Mouse (Mus musculus): ENCODE measurements at regions not wholly inside any gene's neighbourhood (a gene's known extent, or its start where the extent isn't known, plus 50 kb on each side); places are given as distances from the start of the nearest gene placed in this dataset.
A peak's percentile ranks its signal among the peaks of the same experiment; 100 is the strongest.

DNA sequence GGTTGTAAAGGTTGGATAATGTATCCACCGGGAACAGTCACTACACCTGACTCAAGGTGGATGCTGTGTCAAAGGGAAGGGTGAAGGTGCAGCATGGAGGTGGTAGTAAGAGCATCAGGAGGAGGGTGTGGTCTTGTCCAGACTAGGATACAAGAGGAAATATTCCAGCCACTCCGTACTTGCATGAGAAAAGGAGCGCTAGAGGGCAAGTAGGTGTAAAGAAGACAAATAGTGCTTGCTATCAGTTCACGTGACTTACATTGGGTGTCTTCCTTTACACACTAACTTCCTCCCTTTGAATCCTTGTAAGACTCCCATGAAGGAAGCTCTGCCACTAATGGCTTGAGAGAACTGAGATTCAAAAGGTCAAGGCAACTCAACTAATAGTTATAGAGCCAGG lies 161.8 kb upstream of the Il12b start:
- no peak for DNase-seq

DNA sequence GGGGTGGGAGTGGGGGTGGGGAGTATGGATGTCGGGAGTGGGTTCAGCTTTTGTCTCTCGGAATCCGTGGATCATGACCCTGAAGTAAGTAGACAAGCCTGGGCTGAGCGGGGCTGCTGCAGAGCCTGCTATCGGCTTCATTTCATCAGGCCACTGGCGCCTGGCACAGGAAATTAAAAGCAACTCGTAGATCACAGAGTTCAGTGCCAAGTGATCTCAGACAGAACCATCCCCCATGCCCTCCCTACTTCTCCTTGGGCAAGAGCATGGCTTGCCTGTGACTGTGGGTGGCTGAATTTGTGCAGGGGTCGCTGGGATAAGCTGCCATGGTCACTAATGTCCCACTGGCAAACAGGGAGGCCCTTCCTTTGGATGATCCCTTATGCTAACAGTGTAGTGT lies 161.3 kb upstream of the Il12b start:
- DNase-seq: peak; percentile 52

DNA sequence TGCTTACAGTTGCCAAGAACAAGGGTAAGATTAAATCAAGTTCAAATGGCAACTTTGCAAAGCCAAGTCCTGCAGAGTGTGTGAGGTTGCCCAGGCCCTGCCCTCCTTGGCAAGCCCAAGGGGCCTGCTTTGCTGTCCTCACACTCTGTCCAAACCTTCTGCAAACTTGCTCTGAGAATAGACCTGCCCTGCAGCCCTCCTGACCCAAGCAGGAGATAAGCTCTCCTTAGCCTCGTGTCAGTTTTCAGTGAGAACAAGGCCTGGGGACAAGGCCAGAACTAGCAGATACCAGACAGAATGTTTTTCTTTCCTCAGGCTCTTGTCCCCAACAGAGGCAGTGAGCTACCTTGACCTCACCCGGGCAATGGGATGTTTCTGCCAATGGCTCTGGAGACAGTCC lies 156.7 kb upstream of the Il12b start:
- peak; percentile 57 for DNase-seq

DNA sequence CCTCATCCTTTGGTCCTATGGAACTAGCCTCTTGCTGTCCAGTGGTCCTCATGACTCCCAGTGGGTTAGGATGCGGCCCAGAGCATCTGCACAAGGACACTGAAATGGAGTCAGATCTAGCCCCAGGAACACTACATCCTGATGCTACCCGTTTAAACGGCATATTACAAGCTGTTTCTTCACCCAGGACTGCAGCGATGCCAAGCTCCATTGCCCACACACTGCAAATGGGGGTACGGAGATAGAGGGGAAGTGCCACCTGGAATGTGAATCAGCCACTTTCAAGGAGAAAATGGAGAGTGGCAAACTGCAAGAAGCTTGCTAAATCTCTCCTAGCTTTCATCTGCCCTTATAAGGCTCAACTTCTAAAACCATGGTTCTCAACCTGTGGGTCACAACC lies 148.0 kb upstream of the Il12b start:
- no peak for DNase-seq

DNA sequence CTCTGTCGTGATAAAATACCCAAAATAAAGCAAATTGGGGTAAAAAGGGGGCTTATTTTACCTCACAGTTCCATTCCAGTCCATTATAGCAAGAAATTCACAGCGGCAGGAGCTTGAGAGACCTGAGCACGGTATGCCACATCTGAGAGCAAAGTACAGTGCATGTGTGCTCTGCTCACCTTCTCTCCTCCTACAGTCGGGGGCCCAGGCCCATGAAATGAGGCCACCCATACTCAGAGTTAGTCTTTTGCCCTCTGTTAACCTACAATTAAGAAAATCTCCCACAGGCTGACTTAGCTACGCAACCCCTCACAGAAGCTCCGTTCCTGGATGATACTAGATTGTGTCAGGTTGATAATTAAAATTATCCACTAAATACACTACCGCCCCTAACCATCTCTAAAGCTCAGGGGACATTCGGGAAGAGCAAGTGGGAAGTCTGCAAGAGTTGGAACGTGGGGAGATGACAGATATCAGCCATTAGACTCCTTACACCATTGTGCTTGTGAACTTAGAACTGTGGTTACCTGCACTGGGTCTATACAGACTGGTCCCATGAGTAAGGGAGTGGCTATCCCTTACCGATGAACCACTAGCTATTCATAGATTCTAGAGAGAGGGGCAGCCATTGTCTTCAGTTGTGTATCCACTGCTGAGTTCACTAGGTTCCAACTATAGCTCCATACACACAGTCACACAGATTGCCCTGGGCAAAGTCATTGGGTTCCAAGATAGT lies 139.3 kb upstream of the Il12b start:
- no peak for DNase-seq

DNA sequence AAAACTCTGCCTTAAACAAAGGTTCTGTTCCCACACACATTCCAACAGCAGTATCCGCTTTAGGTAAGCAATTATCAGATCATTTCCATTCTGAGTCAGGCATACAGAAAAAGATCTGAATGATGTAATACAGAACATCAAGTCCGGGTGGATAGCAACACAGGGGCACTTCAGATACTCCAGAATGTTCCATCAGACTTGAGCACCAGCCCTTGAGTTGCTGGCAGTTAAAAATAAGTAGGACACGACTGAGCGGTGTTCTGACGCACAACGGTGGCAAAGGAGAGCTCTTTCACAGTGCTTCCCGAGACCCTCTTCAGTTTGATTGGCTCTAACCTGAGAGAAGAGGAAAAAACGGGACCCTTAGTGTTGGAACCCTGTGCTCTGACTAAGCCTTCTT lies 138.2 kb upstream of the Il12b start:
- peak; percentile 29 for DNase-seq

DNA sequence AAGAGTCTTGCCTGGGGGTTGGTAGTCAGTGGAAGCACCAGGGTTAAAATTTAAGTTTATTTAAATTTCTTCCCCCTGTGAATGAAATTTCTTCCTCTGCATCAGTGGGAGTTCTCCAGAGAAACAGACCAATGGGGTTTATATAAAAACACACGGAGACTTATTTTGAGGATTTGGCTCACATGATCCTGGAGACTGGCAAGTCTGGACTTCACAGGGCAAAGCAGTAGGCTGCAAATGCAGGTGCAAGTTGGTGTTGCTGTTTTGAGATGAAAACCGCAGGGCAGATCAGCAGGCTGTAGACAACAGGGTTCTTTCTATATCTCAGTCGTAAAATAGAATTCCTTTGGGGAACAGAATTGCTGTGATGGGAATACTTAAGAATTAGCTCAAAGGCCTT lies 137.3 kb upstream of the Il12b start:
- DNase-seq: no peak

DNA sequence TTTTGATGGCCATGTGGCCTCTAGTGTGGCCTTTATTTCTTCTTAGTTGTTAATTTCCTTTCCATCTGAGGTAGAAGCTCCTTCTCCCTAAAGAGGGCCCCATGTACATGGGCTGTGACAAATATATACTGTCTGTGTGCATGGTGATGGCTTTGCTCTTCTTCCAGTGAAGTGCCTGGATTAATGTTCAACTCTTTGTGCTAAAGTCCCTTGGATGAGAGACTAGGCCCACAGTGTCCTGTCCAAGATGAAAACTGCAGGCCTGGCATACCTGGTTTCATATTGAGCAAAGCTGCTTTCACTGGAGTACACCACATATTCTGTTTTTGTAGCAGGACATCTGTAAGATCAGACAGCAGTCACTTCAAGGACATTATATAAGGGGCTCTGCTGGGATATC lies 127.6 kb upstream of the Il12b start:
- DNase-seq: no peak

DNA sequence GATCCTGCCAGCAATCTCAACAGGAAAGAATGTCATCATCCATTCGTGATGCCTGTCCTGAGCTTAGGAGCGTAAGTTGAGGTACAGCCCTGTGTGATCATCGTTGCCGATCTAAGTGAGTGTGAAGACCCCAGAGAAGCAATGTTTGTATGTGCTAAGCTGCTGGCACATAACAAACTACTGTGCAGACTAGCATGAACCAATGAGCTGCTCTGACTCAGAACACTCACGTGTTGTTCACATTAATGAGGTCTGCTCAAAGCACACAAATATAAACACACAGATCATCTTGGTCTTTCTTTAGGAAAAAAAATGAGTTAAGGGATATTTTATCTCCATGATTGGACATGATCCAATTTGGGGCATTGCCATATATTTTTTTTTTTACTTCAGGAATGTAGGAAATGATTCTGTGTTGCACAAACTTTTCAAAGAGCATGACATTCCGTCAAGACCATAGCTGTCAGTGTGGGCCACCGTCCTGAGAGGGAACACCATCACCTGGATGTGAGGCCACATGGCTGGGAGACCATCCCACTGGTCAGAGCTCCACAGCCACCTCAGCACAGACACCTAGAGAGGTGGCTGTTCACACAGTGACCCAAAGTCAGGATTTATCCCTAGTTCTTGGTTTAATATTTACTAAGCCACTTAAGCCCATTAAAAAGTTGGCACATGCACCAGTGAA lies 121.2 kb upstream of the Il12b start:
- DNase-seq: no peak

DNA sequence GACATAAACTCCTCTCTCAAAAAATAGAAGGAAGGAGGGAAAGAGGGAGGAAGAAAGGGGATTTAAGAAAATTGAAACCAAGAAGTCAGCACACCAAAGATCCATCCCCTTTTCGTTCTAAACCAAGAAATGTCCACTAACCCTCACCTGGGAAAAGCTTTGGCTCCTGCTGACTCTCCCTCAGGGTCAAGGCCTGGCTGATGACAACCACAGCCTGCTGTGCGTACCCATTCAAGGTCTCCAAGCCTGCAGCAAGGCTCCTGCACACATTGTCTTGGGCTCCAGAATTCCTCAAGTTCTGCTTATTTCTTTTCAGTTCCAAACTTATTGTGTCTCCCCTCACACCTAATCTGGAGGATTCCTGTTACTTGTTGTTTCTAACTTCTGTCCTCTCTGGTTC lies 113.9 kb upstream of the Il12b start:
- DNase-seq: no peak

DNA sequence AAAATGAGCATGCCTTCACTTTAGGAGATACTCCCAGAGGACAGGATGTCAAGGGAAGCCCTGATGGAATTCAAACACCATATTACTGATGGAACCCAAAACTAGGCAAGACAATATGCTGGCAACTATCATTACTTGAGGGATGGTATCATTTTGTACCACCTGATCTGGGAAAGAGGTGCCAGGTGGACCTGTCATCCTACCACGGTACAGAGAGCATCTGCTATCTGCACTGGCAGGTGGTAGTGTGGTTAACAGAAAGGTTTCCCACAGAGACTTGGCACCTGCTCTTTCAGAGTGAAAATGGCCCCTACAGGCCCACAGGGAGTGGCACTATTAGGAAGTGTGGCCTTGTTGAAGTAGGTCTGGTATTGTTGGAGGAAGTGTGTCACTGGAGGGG lies 111.0 kb upstream of the Il12b start:
- no peak for DNase-seq

DNA sequence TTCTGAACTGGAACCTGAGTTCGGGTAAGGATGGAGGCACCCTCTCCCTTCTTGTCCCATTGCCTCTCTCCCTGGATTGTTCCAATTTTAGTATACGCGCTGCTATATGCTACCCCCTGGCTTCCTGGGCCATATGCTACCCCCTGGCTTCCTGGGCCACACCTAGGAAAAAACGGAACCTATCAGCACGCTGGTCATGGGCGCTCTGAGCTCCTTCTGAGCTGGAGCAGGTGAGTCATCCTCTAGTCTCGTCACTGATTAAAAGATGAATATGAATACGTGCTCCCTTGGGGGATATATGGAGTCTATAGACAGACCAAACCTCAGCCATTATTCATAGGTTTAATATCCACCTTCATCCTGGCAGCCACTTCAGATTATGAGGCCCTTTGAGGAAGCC lies 96.1 kb upstream of the Il12b start:
- no peak for DNase-seq

DNA sequence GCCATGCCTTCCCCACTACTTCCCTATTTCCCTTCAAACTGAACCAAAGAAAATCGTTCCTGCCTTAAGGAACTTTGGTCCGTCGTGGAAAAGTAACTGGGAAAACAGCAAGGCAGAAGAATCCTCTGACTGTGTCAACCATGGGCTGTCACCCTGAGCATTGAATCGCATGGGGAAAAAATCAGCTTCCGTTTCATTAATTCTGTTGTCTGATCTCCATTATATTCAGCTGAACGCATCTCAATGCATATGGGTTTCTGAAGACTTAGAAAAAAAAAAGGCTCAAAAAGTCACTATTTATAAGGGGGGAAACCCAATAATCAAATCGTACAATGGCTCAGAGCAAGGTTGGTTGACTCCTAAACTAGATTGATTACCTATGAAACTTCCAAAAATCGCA lies 83.8 kb upstream of the Il12b start:
- DNase-seq: no peak

DNA sequence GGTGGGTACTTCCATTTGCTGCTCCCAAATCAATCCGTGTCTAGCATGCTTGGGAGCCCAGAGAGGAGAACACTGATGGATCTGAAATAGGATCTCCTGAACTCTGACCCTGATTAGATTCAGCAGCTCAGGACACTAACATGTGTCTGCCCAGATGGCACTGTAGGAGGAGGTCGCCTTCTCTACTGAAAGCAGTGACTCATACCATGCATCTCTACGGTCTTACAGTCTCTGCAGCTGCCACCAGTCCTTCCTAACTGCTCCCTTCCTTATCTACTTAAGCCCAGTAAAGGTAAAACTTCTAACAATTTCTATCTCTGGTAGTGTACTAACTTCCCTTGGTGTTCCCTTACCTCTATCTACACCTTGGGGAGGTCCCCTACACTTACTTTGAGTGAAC lies 80.7 kb upstream of the Il12b start:
- DNase-seq: no peak

DNA sequence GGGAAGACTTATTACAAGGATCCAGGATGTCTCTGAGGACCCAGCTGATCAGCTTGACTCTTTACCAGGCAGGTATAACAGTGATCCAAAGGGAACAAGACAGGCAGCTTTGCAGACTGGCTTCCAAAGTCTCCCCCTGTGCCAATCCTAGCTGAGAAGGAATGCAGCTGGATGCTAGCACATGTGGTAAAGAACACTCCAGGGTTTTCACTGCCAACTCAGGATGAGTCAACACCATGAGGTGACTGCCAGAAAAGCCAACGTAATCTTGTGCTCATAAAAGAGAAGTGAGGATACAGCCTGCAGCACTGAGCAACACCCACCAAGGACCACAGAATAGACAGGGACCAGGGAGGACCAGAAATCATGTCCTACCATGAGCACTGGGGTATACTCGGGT lies 76.5 kb upstream of the Il12b start:
- peak; percentile 65 for DNase-seq

DNA sequence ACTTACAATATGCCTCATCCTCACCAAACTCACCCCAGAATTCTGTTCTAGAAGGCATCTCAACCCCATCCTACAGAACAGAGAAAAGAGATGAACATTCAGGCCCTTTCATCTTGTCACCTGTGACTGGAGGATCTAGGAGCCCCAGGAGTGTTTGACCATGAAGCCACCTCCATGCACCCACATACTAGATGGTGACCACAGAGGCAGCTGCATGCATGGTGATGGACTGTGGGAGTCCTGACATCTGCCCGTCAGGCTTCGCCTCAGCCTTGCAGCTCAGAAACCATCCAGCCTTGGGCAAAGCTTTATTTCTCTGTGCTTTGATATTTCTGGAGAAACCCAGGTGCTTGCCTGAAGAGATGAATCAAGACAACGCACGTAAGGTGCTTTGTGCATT lies 74.8 kb upstream of the Il12b start:
- DNase-seq: no peak

DNA sequence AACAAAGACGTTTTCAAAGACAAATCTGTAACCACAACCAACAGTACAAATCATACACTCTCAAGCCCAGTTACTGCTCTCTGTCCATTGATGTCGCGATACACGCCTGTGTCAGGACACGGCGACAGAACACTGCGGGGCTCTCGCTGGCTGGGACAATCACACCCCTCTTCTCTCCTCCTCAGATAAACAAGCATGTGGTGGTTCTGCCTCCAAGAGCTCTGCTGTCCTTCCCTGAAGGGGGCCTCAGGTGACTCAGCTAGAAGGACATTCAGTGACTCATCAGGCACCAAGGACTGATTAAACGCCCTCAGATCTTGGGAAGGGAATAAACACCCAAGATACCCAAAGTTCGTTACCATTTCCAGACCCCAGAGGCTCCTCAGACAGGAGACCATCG lies 74.3 kb upstream of the Il12b start:
- no peak for DNase-seq

DNA sequence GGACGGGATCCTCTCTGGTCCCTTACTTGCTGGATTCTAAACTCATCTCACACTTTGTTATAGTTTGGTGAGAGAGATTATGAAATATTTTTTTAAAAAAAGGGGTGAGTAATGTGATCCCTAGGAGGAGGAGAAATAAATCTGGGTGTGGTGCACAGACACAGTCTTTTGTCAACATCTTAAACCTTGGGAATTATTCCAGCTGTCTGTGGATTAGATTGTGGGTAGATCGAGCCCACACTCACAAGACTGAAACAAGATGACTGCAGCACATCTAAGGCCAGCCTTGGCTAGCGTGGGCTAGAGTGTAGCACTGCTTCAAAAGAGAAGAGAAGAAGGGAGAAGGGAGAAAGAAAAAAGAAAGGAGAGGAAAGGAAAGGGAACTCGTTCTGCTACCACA lies 70.4 kb upstream of the Il12b start:
- no peak for DNase-seq

DNA sequence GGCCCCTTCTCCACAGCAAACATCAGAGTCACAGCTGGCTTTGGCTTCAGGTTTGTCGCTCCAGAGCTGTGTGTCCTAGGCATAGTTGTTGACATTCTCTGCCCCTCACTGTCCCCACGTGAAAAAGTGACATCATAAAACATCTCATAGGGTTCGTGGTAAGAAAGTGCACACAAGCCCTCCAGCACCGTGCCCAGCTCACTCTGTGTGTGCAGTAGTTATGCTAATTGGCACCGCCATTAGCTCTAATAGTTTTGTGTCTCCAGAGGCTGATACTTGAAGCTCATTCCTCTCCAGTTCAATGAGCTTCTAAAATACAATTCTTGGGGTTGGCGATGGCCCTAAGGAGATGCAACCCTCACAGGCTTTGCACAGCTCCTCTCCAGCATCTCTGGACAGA lies 69.4 kb upstream of the Il12b start:
- DNase-seq: no peak

DNA sequence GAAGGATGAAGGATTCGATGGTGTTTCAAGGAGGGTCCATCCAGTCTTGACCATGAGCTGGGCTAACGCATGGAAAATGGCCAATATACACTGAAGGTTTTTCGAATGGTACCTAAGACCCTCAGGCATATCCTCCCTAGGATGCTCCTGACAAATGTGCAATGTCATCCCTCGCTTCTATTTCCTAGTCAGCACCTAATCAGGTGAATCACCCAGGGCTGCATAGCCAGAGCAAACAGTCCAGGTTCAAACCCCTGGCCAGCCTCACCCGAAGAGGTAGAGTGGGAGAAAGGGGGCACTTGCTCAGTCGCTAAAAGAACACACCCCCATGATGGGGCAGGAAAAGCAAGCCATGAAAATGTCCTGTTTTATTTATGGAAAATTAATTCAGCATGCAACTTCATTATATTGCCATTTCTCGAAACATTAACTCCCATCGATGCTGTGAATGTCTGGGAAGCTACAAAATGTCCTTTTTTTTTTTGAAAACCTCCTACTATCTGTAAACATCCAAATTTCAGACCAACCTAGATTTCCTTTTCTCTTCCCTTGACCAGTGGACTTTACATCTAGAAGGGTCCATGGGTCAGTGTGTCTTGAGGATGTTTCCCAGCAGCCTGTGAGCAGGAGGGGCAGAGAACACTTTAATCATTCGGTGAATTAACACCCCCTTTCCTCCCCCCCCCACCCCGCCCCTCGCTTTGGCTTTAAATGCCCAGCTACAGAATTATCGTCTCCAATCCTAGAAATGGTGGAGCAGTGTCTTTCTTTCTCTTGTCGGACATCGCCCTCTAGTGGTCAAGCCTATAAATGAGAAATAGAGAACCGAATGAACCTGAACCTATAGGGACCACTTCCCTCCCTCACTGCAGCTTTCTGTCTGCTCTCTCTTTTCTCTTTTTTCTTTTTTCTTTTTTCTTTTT lies 68.8 kb upstream of the Il12b start:
- DNase-seq: peak; percentile 81

DNA sequence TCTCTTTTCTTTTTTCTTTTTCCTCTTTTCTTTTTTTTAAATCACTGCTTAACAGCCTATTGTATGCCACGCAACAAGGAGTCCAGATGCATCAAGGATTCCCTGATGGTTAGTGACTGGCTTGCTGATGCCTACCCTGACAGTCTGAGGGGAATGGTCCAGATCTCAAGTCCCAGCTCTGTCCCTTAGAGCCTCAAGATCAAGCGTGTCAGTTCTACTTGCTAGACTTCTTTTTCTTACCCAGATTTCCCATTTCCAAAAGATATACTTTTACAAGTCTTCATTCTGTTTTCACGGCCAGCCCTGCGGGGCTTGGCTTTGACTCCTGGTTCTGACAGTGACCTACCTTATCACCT lies 68.1 kb upstream of the Il12b start:
- DNase-seq: no peak

DNA sequence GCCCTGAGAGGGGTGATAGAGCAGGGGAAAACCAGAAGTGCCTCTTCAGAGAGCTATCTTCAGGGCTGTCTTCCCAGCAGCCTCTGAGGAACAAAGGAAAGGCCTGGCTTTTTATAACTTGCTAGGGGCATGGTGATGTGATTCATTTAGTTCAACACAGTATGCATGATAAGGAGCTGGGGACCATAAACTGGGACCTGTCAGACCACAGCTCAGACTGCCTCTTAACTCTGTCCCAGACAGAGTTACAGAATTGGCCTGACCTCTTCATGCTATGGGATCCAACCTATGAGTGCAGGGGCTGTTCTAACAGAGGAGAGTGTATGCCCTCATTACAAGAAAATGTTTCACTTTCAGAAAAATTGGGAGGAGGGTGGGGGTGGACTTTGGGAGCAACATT lies 59.3 kb upstream of the Il12b start:
- DNase-seq: no peak

DNA sequence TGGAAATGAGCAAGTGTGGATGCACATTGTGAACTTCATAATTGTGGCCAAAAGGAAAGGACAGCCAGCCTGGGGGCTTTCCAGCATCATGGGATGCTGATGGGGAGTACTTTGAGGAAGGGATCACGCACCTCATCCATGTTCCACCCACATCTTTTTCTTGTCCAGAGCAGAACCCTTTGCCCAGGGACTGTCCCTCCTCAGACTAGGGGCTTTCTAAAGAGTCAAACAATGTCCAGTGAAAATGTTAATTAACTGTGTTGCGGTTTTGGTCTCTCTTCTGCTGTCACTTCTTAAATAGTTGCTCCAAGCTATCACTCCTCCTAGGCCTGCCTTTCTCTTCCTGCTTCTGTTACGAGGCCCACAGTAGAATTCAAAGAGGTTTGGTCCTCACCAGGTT lies 51.6 kb upstream of the Il12b start:
- no peak for DNase-seq

DNA sequence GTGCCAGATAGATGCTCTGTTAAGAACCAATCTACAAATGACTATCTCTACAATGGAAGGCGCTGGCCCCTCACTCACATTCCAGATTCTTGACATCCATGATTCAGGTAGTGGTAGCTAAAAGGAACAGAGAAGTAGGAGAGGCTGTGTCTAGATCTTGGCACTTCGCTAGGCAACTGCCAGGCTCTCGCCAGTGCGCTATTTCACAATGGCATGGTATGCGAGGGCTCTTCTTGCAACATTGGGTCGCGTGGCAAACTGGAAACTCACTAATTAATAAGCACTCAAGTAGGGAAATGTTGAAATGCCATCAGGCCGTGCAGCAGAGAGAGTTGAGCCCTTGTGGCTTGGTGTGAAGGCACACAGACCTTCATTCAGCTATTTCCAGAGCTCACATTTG lies 50.3 kb upstream of the Il12b start:
- DNase-seq: no peak

Measured in heart, postnatal 4 days (tissue).